Mouse (Mus musculus) MN1 (cell line): ENCODE measurements around the gene Gm11564.
"Not testable (repeated sequence)": the region's sequence is repeated elsewhere in the genome, so short reads cannot be mapped to it uniquely, and the experiment has no call there.

Source experiments
- DNase-seq: peaks from one replicate; pipeline ENCODE4 v3.0.0-alpha.2; 2016; ENCODE audit warnings: low spot score

Gm11564 gene

DNA sequence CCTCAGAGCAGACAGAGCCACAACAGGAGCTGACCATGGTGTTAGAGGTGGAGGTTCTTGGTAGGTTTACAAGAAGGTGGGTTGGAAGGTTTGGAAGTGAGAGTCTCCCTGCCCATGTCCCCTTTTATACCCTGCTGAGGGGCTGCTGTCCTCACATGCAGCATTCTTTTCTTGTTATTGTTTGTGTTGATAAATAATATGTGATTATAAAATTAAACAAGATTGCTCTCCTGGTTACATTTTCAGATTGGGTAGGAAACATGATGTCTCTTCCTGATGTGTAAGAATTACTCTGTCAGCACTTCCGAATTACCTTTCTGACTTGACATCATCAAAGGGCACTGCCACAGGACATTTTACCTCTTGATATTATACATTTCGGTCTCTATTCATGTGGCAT lies at the start of gene Gm11564:
Gene Gm11564, minus strand, starts transcription at position 101 of the 400 bp plus-strand sequence.
- DNase-seq = not testable (repeated sequence)

GRCm38 (mm10) chr11:99864176-99864575 lies 48.7 kb upstream of the Gm11564 start, which contains the start of gene Gm11559:
Gene Gm11559, plus strand, starts transcription at chr11:99864476.
- not testable (repeated sequence) for DNase-seq

DNA sequence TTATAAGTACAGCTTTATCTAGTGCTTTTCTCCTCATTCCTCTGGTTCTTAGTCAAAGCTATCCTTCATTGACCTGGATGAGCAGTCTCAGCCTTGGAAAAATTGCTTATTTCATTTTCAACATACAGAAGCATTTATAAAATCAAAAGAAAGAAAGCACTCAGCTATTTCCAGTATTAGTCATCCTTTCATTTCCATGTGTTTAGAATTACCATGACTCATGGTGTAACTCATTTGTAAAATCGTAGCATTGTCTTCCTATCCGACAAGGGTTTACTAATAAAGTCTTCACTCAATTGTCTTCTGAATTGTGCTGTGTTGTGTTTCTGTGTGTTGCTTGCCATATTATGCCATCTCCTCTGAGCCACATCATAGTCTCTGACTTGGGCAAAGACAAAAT lies 43.3 kb upstream of the Gm11564 start:
- no peak for DNase-seq

- no peak for DNase-seq
Observed at GRCm38 (mm10) chr11:99857617-99858016, 42.2 kb upstream of the Gm11564 start, which contains the start of gene Gm11568. Gene Gm11568, plus strand, starts transcription at chr11:99857917.

DNA sequence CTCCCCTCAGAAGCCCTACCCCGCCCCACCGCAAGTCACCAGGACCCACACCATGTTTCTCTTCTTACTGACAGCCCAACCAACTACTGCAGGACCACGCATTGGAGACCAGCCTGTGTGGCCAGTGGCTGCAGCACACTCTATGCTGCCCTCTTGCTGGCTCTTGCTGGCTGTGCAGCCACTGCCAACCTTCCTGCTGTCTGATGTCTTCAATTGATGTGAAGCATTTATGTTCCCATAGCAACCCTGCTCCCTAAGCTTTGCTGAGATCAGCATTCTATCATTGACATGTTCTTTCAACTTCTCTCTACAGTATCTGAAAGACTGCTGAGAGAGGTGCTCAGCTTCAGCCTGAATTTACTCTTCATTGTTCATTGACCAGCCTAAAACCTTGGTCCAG lies 38.7 kb upstream of the Gm11564 start:
- DNase-seq = no peak

DNA sequence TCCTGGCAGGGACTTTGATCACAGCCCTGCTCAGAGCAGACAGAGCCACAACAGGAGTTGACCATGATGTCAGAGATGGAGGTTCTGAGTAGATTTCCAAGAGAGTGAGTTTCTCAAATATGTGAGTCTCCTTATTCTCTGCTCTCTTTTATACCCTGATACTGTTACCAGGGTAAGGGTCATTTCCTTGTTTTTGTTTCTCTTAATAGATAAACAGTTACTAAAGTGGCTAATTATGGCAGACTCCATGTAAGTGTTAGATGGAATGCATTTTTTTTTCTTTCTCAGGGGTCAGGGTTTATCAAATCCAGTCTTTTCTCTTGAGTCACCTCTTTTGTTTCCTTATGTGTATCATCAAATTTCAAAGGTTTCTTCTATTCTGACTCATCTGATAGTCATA lies 36.0 kb upstream of the Gm11564 start, which contains the start of gene Krtap4-16:
Gene Krtap4-16, minus strand, starts transcription at position 101 of the 400 bp plus-strand sequence.
- DNase-seq = no peak

DNA sequence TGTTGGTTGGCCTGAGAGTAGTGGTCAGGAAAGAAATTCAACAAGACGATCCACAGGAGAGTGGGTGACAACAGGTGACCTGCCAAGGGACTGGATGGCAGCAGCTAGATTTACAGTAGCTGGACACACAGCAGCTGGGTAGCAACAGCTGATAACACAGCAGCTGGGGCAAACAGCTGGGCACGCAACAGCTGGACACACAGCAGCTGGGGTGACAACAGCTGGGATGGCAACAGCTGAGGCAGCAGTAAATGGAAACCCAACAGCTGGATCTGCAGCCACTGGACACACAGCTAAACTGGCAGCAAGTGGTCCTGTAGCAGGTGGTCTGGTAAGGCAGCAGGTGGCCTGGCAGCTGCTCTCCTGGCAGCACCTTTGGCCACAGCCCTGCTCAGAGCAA lies 31.3 kb upstream of the Gm11564 start:
- DNase-seq = no peak

- no peak for DNase-seq
Observed at GRCm38 (mm10) chr11:99842185-99842584, 26.7 kb upstream of the Gm11564 start.

DNA sequence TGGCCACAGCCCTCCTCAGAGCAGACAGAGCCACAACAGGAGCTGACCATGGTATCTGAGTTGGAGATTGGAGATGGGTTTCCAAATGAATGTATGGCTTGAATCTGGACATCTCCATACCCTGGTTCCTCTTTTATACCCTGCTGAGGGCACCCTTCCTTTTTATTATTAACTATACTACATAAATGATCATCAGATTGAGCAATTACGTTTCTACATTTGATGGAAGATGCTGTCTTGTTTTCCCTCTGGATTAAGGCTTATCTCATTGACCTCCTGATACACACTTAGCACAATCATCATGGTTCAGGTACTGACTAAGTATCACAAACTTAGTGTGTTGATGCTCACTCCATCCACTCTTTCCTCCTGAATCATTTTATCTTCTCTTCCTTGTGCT lies 22.5 kb upstream of the Gm11564 start, which contains the start of gene 2300003K06Rik:
Gene 2300003K06Rik, minus strand, starts transcription at position 101 of the 400 bp plus-strand sequence.
- no peak for DNase-seq

- DNase-seq = not testable (repeated sequence)
Observed at GRCm38 (mm10) chr11:99809792-99810191, 5.7 kb downstream of the Gm11564 start, which contains the start of gene Krtap4-13. Gene Krtap4-13, minus strand, starts transcription at chr11:99809892.

GRCm38 (mm10) chr11:99804346-99804745 lies 11.1 kb downstream of the Gm11564 start, which contains the start of gene Gm11554:
Gene Gm11554, minus strand, starts transcription at chr11:99804446.
- not testable (repeated sequence) for DNase-seq

DNA sequence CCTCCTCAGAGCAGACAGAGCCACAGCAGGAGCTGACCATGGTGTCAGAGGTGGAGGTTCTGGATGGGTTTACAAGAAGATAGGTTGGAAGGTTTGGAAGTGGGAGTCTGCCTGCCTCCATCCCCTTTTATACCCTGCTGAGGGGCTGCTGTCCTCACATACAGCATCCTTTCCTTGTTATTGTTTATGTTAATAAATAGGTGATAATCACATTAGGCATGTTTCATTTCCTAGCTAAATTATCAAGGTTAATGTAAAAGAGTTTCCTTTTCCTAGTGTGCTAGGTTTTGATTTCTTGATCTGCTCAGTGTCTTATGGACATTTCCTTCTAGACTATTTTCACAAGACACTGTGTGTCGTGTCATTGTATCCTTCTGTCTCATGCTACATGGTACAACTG lies 16.6 kb downstream of the Gm11564 start, which contains the start of gene Gm11569:
Gene Gm11569, minus strand, starts transcription at position 101 of the 400 bp plus-strand sequence.
- not testable (repeated sequence) for DNase-seq

- DNase-seq = no peak
Observed at GRCm38 (mm10) chr11:99793367-99793766, 22.1 kb downstream of the Gm11564 start, which contains the start of gene Gm11596. Gene Gm11596, minus strand, starts transcription at chr11:99793467.

DNA sequence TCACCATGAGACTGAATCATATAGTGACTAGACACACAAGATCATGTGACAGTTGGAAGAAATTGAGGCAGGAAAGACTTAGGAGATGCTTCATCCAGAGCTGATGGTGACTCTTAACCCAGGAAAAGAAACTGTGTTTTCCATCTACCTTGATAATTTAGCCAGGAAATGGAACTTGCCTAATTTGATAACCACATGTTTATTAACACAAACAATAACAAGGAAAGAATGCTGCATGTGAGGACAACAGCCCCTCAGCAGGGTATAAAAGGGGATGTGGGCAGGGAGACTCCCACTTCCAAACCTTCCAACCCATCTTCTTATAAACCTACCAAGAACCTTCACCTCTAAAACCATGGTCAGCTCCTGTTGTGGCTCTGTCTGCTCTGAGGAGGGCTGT lies 30.6 kb downstream of the Gm11564 start, which contains the start of gene Krtap4-9:
Gene Krtap4-9, plus strand, starts transcription at position 301 of the 400 bp plus-strand sequence.
- not testable (repeated sequence) for DNase-seq

DNA sequence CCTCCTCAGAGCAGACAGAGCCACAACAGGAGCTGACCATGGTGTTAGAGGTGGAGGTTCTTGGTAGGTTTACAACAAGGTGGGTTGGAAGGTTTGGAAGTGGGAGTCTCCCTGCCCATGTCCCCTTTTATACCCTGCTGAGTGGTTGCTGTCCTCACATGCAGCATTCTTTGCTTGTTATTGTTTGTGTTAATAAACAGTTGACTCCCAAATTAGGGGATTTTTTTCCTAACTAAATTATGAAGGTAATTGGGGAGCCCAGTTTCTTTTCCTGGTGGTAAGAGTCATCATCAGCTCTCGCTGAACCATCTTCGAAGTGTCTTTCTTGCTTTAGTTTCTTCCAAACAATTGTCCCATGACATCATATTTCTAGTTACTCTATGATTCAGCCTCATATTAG lies 34.9 kb downstream of the Gm11564 start, which contains the start of gene Krtap4-8:
Gene Krtap4-8, minus strand, starts transcription at position 101 of the 400 bp plus-strand sequence.
- no peak for DNase-seq

GRCm38 (mm10) chr11:99778401-99778800 lies 37.1 kb downstream of the Gm11564 start:
- DNase-seq = no peak

- DNase-seq = not testable (repeated sequence)
Observed at GRCm38 (mm10) chr11:99772813-99773212, 42.7 kb downstream of the Gm11564 start, which contains the start of gene Gm11595. Gene Gm11595, minus strand, starts transcription at chr11:99772913.

DNA sequence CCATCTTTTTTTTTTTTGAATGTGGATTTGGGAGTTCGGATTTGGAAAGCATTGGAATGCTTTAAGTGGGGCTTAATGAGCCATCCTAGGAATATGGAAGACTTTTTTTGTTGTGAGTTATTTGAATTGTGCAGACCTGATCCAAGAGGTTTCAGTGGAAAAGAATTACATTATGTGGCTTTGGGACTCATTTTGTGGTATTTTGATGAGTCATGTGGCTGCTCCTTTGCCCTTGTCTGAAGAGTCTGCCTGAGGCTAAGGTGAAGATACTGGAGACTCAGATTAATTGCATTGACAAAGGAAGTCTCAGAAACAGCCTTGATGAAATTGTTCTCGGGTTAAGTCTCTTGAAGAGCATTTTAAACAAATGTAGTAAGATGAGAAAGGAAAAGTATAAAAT lies 47.1 kb downstream of the Gm11564 start:
- DNase-seq = no peak
